Mouse (Mus musculus) gastrocnemius, postnatal 25 days (tissue): ENCODE measurements at regions not wholly inside any gene's neighbourhood (a gene's known extent, or its start where the extent isn't known, plus 50 kb on each side); places are given as distances from the start of the nearest gene placed in this dataset.

Experiments used
- DNase-seq: peaks from one replicate; pipeline ENCODE4 v3.0.0; 2022

GRCm38 (mm10) chr2:128304063-128304712, 178.3 kb downstream of the Bcl2l11 start:
- DNase-seq, result no peak

GRCm38 (mm10) chr2:128306693-128307092, 180.9 kb downstream of the Bcl2l11 start:
- DNase-seq, result no peak

GRCm38 (mm10) chr2:128309541-128310030, 183.7 kb downstream of the Bcl2l11 start:
- no peak for DNase-seq

GRCm38 (mm10) chr2:128310081-128310480, 184.2 kb downstream of the Bcl2l11 start:
- peak; percentile 69 for DNase-seq

- peak; percentile 80 for DNase-seq
Observed at GRCm38 (mm10) chr2:128312084-128312594, 186.3 kb downstream of the Bcl2l11 start.

GRCm38 (mm10) chr2:128312659-128313581, 187.1 kb downstream of the Bcl2l11 start:
- DNase-seq, result peak; percentile 44

- no peak for DNase-seq
Observed at GRCm38 (mm10) chr2:128313582-128313918, 187.7 kb downstream of the Bcl2l11 start.

- DNase-seq, result no peak
Observed at GRCm38 (mm10) chr2:128313948-128314347, 188.1 kb downstream of the Bcl2l11 start.

GRCm38 (mm10) chr2:128316516-128316915, 190.7 kb downstream of the Bcl2l11 start:
- no peak for DNase-seq

GRCm38 (mm10) chr2:128318266-128318665, 192.4 kb downstream of the Bcl2l11 start:
- DNase-seq, result no peak

GRCm38 (mm10) chr2:128318956-128319355, 193.1 kb downstream of the Bcl2l11 start:
- no peak for DNase-seq

- DNase-seq, result peak; percentile 43
Observed at GRCm38 (mm10) chr2:128321475-128321874, 195.6 kb downstream of the Bcl2l11 start.

- DNase-seq, result peak; percentile 70
Observed at GRCm38 (mm10) chr2:128324256-128325096, 198.6 kb downstream of the Bcl2l11 start.

- DNase-seq, result no peak
Observed at GRCm38 (mm10) chr2:128325097-128325421, 199.2 kb downstream of the Bcl2l11 start.

- DNase-seq, result no peak
Observed at GRCm38 (mm10) chr2:128325456-128325855, 199.6 kb downstream of the Bcl2l11 start.

- no peak for DNase-seq
Observed at GRCm38 (mm10) chr2:128330833-128331232, 205.0 kb downstream of the Bcl2l11 start.

GRCm38 (mm10) chr2:128331275-128331674, 205.4 kb downstream of the Bcl2l11 start:
- no peak for DNase-seq

- DNase-seq, result no peak
Observed at GRCm38 (mm10) chr2:128331681-128332080, 205.8 kb downstream of the Bcl2l11 start.

GRCm38 (mm10) chr2:128333401-128334142, 207.7 kb downstream of the Bcl2l11 start:
- no peak for DNase-seq

GRCm38 (mm10) chr2:128334143-128334470, 208.3 kb downstream of the Bcl2l11 start:
- no peak for DNase-seq

- no peak for DNase-seq
Observed at GRCm38 (mm10) chr2:128334757-128335500, 209.1 kb downstream of the Bcl2l11 start.
